Mouse (Mus musculus): ENCODE measurements around the gene Ptgir.

- TF ChIP-seq USF1 (IDR thresholded peaks at IDR 0.05; ENCODE audit: low read depth) (no peak), CEBPB (IDR thresholded peaks at IDR 0.05; ENCODE audit: low read depth) (no peak), CTCF (IDR thresholded peaks at IDR 0.05; ENCODE audit: control insufficient read depth, insufficient read depth, insufficient read length) (no peak), MAX (IDR thresholded peaks at IDR 0.05) (no peak), MYOG (IDR thresholded peaks at IDR 0.05; ENCODE audit: control insufficient read depth, extremely low read depth, insufficient read length) (no peak), MYOD1 (IDR thresholded peaks at IDR 0.05; ENCODE audit: control insufficient read depth, insufficient read length, low read depth) (no peak)
Observed at GRCm38 (mm10) chr7:16921881-16922335, 15.6 kb downstream of the Ptgir start.

All from C2C12 (cell line).